Mouse (Mus musculus) heart, embryonic 11.5 days (tissue): ENCODE measurements around the gene Krt15. TPM values are rescaled to one million over a fixed set of nuclear protein-coding genes. Genes with fewer than 3 reads are reported as not detected.

Experiments
- ATAC-seq: fragments of 200-750 bp; cut with Nextera tagmentation; replicated peaks from 2 replicates; pipeline ENCODE4 v1.8.0; 2017; ENCODE audit warnings: moderate library complexity; ENCODE audit not compliant: insufficient number of reproducible peaks, low FRiP score, low TSS enrichment
- H3K27ac ChIP-seq: fragments of 300-500 bp; sonication (generic); 2 replicates; pipeline ENCODE4 v1.5.1; 2014; ENCODE audit warnings: mild to moderate bottlenecking, low read depth, low read length
- H3K27me3 ChIP-seq: fragments of 300-500 bp; sonication (generic); 2 replicates; pipeline ENCODE4 v1.6.1; 2014; ENCODE audit warnings: mild to moderate bottlenecking, low read length, mixed read lengths; ENCODE audit not compliant: control insufficient read depth, insufficient read depth
- H3K36me3 ChIP-seq: fragments of 300-500 bp; sonication (generic); 2 replicates; pipeline ENCODE4 v1.6.1; 2014; ENCODE audit warnings: mild to moderate bottlenecking, low read length, moderate library complexity, mixed read lengths; ENCODE audit not compliant: control insufficient read depth, insufficient read depth
- H3K4me1 ChIP-seq: fragments of 300-500 bp; sonication (generic); 2 replicates; pipeline ENCODE4 v1.6.1; 2014; ENCODE audit warnings: low read length; ENCODE audit not compliant: control insufficient read depth, insufficient read depth
- H3K4me2 ChIP-seq: fragments of 300-500 bp; sonication (generic); 2 replicates; pipeline ENCODE4 v1.6.1; 2014; ENCODE audit warnings: mild to moderate bottlenecking, moderate library complexity
- H3K4me3 ChIP-seq: fragments of 300-500 bp; sonication (generic); 2 replicates; pipeline ENCODE4 v1.5.1; 2014; ENCODE audit warnings: low read depth, low read length
- H3K9ac ChIP-seq: fragments of 300-500 bp; sonication (generic); 2 replicates; pipeline ENCODE4 v1.6.1; 2014; ENCODE audit warnings: mild to moderate bottlenecking, low read depth, low read length, moderate library complexity
- H3K9me3 ChIP-seq: fragments of 300-500 bp; sonication (generic); replicated peaks from 2 replicates; pipeline ENCODE4 v1.6.1; 2016; ENCODE audit warnings: low read length; ENCODE audit not compliant: control insufficient read depth
- WGBS: fragments of 180-500 bp; shearing (Covaris S2); extraction: QIAGEN DNeasy Blood & Tissue Kit; methylation state at CpG from one replicate; pipeline ENCODE4 v1.1.7; 2014; ENCODE audit not compliant: insufficient replicate concordance; 5-methylcytosine and 5-hydroxymethylcytosine counted together
- polyA plus RNA-seq: library from polyadenylated mRNA; unstranded; fragments of >200 nt; fragmentation: Nextera tagmentation; extraction: Ambion mirVana; gene quantifications from 2 replicates; pipeline ENCODE4 v1.2.1, GENCODE M21; 2014

Krt15 gene
- polyA plus RNA-seq, 1 experiment from 2014 or later, result 0.24 TPM

GRCm38 (mm10) chr11:100112935-100113741, 22.6 kb downstream of the Krt15 start:
- no peaks in the 10 kb centered on the region for H3K4me1 ChIP-seq
- H3K27ac ChIP-seq, result no peak overlapping the region
- H3K9me3 ChIP-seq, result no peaks in the 10 kb centered on the region
- H3K36me3 ChIP-seq, result no peaks in the 10 kb centered on the region
- no peak overlapping the region for H3K4me2 ChIP-seq
- no peak overlapping the region for H3K9ac ChIP-seq
- ATAC-seq, result no peak
- 72% methylated on average over 11 of the region's 11 CpGs for WGBS
- 0 out of 2 replicates have a peak, but pooled peaks cover 3% of the 10 kb centered on the region for H3K27me3 ChIP-seq
- no peak overlapping the region for H3K4me3 ChIP-seq

- H3K9ac ChIP-seq, result no peak within 1 kb of the TSS
- no peaks in the 10 kb centered on the region for H3K9me3 ChIP-seq
- 87% methylated on average over 6 of the region's 6 CpGs for WGBS
- H3K27ac ChIP-seq, result no peak within 1 kb of the TSS
- no peak for ATAC-seq
- H3K4me3 ChIP-seq, result no peak within 1 kb of the TSS
- no peaks in the 10 kb centered on the region for H3K4me1 ChIP-seq
- H3K36me3 ChIP-seq, result no peaks in the 10 kb centered on the region
- no peaks in the 10 kb centered on the region for H3K27me3 ChIP-seq
- no peak within 1 kb of the TSS for H3K4me2 ChIP-seq
These were observed 30.1 kb downstream of the Krt15 start, which contains the start of gene Krt36 for GRCm38 (mm10) chr11:100105576-100106122. Krt36 (minus strand) TSS chr11:100105626.

- no peak overlapping the region for H3K4me3 ChIP-seq
- ATAC-seq, result no peak
These were observed 32.9 kb downstream of the Krt15 start for GRCm38 (mm10) chr11:100102693-100103429.

GRCm38 (mm10) chr11:100100391-100100790, 35.3 kb downstream of the Krt15 start:
- no peak overlapping the region for H3K4me3 ChIP-seq
- WGBS, result 74% methylated on average over 4 of the region's 4 CpGs
- no peak overlapping the region for H3K4me2 ChIP-seq
- H3K4me1 ChIP-seq, result no peaks in the 10 kb centered on the region
- no peak overlapping the region for H3K9ac ChIP-seq
- H3K27me3 ChIP-seq, result no peaks in the 10 kb centered on the region
- ATAC-seq, result no peak
- no peak overlapping the region for H3K27ac ChIP-seq
- H3K36me3 ChIP-seq, result no peaks in the 10 kb centered on the region
- H3K9me3 ChIP-seq, result no peaks in the 10 kb centered on the region

More at GRCm38 (mm10) chr11:100102693-100103429, 32.9 kb downstream of the Krt15 start:
- Histone ChIP-seq H3K36me3 (no peaks in the 10 kb centered on the region), H3K27me3 (no peaks in the 10 kb centered on the region), H3K27ac (no peak overlapping the region), H3K4me1 (no peaks in the 10 kb centered on the region), H3K9me3 (no peaks in the 10 kb centered on the region), H3K9ac (no peak overlapping the region), H3K4me2 (no peak overlapping the region)
- WGBS, result 47% methylated on average over 15 of the region's 15 CpGs

GRCm38 (mm10) chr11:100097819-100098218, 37.9 kb downstream of the Krt15 start:
- Histone ChIP-seq H3K4me1 (no peaks in the 10 kb centered on the region), H3K4me3 (no peak overlapping the region), H3K36me3 (no peaks in the 10 kb centered on the region), H3K27me3 (no peaks in the 10 kb centered on the region), H3K9me3 (no peaks in the 10 kb centered on the region), H3K27ac (no peak overlapping the region), H3K9ac (no peak overlapping the region), H3K4me2 (no peak overlapping the region)
- no peak for ATAC-seq
- WGBS, result 66% methylated on average over 9 of the region's 9 CpGs

GRCm38 (mm10) chr11:100096141-100096540, 39.6 kb downstream of the Krt15 start, which contains the start of gene Krt35:
Krt35 (minus strand) TSS chr11:100096241.
- WGBS, result 84% methylated on average over 9 of the region's 9 CpGs
- no peak within 1 kb of the TSS for H3K27ac ChIP-seq
- H3K4me2 ChIP-seq, result no peak within 1 kb of the TSS
- no peaks in the 10 kb centered on the region for H3K27me3 ChIP-seq
- no peaks in the 10 kb centered on the region for H3K36me3 ChIP-seq
- no peak for ATAC-seq
- H3K4me3 ChIP-seq, result no peak within 1 kb of the TSS
- no peaks in the 10 kb centered on the region for H3K4me1 ChIP-seq
- H3K9me3 ChIP-seq, result no peaks in the 10 kb centered on the region
- no peak within 1 kb of the TSS for H3K9ac ChIP-seq

GRCm38 (mm10) chr11:100088378-100089025, 47.2 kb downstream of the Krt15 start:
- H3K4me1 ChIP-seq, result no peaks in the 10 kb centered on the region
- no peaks in the 10 kb centered on the region for H3K9me3 ChIP-seq
- 62% methylated on average over 7 of the region's 7 CpGs for WGBS
- H3K27me3 ChIP-seq, result no peaks in the 10 kb centered on the region
- H3K27ac ChIP-seq, result no peak overlapping the region
- no peak overlapping the region for H3K4me2 ChIP-seq
- no peak overlapping the region for H3K4me3 ChIP-seq
- no peak overlapping the region for H3K9ac ChIP-seq
- no peaks in the 10 kb centered on the region for H3K36me3 ChIP-seq
- no peak for ATAC-seq

GRCm38 (mm10) chr11:100087861-100088260, 47.9 kb downstream of the Krt15 start, which contains the start of gene Krt32:
Krt32 (minus strand) TSS chr11:100088226.
- no peak for ATAC-seq
- WGBS, result 85% methylated on average over 10 of the region's 10 CpGs
- no peak within 1 kb of the TSS for H3K9ac ChIP-seq
- H3K27me3 ChIP-seq, result no peaks in the 10 kb centered on the region
- H3K36me3 ChIP-seq, result no peaks in the 10 kb centered on the region
- H3K4me3 ChIP-seq, result no peak within 1 kb of the TSS
- no peaks in the 10 kb centered on the region for H3K9me3 ChIP-seq
- H3K27ac ChIP-seq, result no peak within 1 kb of the TSS
- no peak within 1 kb of the TSS for H3K4me2 ChIP-seq
- H3K4me1 ChIP-seq, result no peaks in the 10 kb centered on the region
